Mouse (Mus musculus) megakaryocyte, embryonic 14.5 days (primary cell): Measurements from ENCODE around the gene Prkd1.

Experiments
- FLI1 ChIP-seq: IDR thresholded peaks from 2 replicates; pipeline ENCODE4 v1.6.1; 2012; ENCODE audit warnings: low read length, inconsistent platforms, mixed read lengths
- GATA1 ChIP-seq: IDR thresholded peaks from 3 replicates; pipeline ENCODE4 v1.6.1; 2012; ENCODE audit warnings: mixed read lengths, low read length, inconsistent platforms, borderline replicate concordance

DNA sequence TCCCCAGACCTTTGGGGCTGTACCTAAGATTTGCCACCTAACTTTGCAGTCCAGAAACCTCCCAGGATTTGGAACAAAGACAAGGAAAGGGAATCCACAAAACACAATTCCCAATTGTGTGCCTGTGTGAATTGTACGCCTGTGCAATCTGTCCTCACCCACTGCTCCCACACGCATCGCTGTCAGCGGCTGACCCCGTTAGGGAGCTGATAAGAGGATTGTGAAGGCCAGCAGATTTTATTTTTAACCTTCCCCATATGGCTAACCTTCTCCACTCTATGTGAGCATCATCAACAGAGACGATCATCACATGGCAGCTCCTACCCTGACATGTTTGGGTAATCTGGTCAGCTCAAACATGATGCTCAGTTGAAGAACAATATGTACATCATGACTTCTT, 34.6 kb downstream of the Prkd1 start:
- no peak for TF ChIP-seq GATA1
- no peak for TF ChIP-seq FLI1
